Mouse (Mus musculus) splenic B cell, adult 2 months (primary cell): ENCODE measurements at regions not wholly inside any gene's neighbourhood (a gene's known extent, or its start where the extent isn't known, plus 50 kb on each side); places are given as distances from the start of the nearest gene placed in this dataset.

ENCODE experiments used
- DNase-seq: peaks from one replicate; pipeline ENCODE4 v3.0.0-alpha.2; 2011; ENCODE audit warnings: low read depth, low spot score
- H3K27me3 ChIP-seq: 2 replicates; pipeline ENCODE4 v1.6.1; 2012; ENCODE audit warnings: mild to moderate bottlenecking, low read length, moderate library complexity, mixed read lengths; ENCODE audit not compliant: control insufficient read depth, poor library complexity, insufficient read depth, severe bottlenecking
- H3K36me3 ChIP-seq: 2 replicates; pipeline ENCODE4 v1.6.1; 2012; ENCODE audit warnings: mild to moderate bottlenecking, low read length, moderate library complexity, mixed read lengths; ENCODE audit not compliant: control insufficient read depth, poor library complexity, insufficient read depth, severe bottlenecking

DNA sequence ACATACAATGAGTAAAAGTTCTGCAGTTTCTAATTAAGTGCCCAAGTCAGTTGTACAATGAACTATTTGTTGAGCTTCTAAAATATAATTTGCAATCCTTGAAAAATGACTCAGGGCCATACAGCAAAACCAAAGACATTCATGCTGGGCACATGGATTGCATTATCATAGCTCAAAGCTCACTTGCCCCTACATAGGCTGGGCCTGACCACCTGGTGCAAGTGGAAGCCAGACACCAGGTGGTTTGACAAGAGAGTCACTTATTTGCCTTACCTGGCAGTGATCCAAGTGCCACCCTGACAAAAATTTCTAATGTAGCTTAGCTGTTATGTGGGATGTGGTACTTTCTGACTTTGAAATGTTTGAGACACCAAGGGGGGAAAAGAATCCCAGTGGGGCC is 997.7 kb downstream of the Slc22a22 start:
- Histone ChIP-seq H3K27me3 (no peaks in the 10 kb centered on the region), H3K36me3 (no peaks in the 10 kb centered on the region)
- DNase-seq = no peak

DNA sequence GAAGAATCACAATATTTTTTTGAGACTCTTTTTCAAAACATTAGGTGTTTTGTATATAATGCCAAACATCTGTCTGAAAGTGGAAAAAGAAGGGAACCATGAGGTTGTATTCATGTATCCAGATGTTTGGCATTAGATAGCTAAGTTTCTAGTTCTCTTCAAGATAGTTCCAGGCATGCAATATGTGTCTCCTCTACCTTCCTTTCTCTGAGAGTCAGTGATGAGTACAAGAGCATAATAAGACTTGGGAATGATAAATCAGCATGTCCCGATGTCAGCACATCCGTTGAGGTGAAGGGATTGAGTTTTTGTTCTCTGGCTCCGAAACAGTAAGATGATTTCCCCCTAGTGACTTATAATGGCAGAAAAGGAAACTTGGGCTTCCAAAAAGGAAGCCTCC is 998.4 kb downstream of the Slc22a22 start:
- no peaks in the 10 kb centered on the region for H3K36me3 ChIP-seq
- no peak for DNase-seq

DNA sequence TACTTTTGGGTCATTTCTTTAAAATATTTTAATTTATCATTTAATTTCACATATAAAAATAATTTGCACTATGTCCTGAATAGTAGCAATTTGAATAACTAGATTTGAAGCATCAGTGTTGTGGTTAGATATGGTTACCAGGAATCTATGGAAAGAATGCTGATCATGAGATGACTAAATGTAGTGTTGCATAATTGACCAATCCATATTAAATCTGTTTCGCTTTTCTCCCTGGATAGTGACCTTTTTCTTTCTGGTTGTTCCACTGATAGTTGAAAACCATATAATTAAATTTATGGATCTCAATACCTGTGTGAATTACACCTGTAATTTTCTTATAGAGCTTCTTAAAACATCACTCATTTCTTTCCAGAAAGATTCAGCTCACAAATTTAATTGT is 1003.7 kb downstream of the Slc22a22 start:
- Histone ChIP-seq H3K27me3 (no peaks in the 10 kb centered on the region), H3K36me3 (no peaks in the 10 kb centered on the region)
- no peak for DNase-seq

More for the DNA sequence above, 998.4 kb downstream of the Slc22a22 start:
- H3K27me3 ChIP-seq = no peaks in the 10 kb centered on the region

DNA sequence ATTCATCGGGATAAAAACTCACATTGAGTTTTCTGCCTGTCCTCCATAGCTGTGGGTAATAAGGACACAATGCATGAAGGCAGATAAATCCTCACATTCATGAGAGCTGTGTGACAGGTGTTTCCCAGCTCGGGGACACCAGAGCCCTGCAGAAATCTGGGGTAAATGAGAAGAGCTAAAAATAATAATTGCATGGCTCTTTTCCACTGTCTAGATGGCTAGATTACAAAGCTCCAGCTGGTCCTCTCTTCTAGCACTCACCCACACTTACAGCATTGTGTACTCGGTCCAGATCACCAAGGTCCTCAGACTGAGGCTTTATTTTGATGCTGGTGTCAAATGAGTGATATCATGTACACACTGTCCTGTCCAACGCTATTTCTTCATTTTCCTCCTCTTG is 1025.5 kb downstream of the Slc22a22 start:
- no peaks in the 10 kb centered on the region for H3K27me3 ChIP-seq
- H3K36me3 ChIP-seq = no peaks in the 10 kb centered on the region
- DNase-seq = no peak

- Histone ChIP-seq H3K36me3 (no peaks in the 10 kb centered on the region), H3K27me3 (no peaks in the 10 kb centered on the region)
- no peak for DNase-seq
These were observed 1029.3 kb downstream of the Slc22a22 start for GRCm38 (mm10) chr15:56448015-56448645.

GRCm38 (mm10) chr15:56440171-56440570 is 1037.3 kb downstream of the Slc22a22 start:
- Histone ChIP-seq H3K36me3 (no peaks in the 10 kb centered on the region), H3K27me3 (no peaks in the 10 kb centered on the region)
- no peak for DNase-seq

- DNase-seq = no peak
- H3K27me3 ChIP-seq = no peaks in the 10 kb centered on the region
- no peaks in the 10 kb centered on the region for H3K36me3 ChIP-seq
These were observed 1039.1 kb downstream of the Slc22a22 start for GRCm38 (mm10) chr15:56438370-56438769.

DNA sequence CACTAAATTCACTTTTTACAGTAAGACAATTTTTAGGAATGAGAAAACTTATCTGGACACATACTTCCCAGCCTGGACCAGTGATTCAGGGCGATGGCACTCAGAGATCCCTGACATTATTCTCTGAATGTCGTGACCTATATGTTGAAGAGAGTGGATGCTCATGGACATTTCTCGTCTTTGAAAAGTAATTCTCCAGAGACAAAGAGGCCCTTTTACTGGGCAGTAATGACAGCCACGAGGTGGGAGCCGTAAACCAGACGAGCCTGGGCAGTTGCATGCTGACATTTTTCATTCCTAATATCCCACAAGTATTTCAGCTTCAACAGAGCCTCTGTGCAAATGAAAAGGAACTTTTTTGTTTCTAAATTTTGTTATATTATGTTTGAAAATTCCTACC is 1041.3 kb downstream of the Slc22a22 start:
- no peaks in the 10 kb centered on the region for H3K36me3 ChIP-seq
- DNase-seq = no peak
- H3K27me3 ChIP-seq = no peaks in the 10 kb centered on the region

- no peaks in the 10 kb centered on the region for H3K27me3 ChIP-seq
- no peaks in the 10 kb centered on the region for H3K36me3 ChIP-seq
- no peak for DNase-seq
These were observed 1051.4 kb downstream of the Slc22a22 start for GRCm38 (mm10) chr15:56425986-56426385.

GRCm38 (mm10) chr15:56420681-56421080 is 1056.7 kb downstream of the Slc22a22 start:
- DNase-seq = no peak
- no peaks in the 10 kb centered on the region for H3K27me3 ChIP-seq
- H3K36me3 ChIP-seq = no peaks in the 10 kb centered on the region

GRCm38 (mm10) chr15:56391982-56392381 is 1085.4 kb downstream of the Slc22a22 start:
- Histone ChIP-seq H3K27me3 (no peaks in the 10 kb centered on the region), H3K36me3 (no peaks in the 10 kb centered on the region)
- no peak for DNase-seq

- no peaks in the 10 kb centered on the region for H3K27me3 ChIP-seq
- no peak for DNase-seq
- H3K36me3 ChIP-seq = no peaks in the 10 kb centered on the region
These were observed 1098.9 kb downstream of the Slc22a22 start for GRCm38 (mm10) chr15:56378511-56378910.

DNA sequence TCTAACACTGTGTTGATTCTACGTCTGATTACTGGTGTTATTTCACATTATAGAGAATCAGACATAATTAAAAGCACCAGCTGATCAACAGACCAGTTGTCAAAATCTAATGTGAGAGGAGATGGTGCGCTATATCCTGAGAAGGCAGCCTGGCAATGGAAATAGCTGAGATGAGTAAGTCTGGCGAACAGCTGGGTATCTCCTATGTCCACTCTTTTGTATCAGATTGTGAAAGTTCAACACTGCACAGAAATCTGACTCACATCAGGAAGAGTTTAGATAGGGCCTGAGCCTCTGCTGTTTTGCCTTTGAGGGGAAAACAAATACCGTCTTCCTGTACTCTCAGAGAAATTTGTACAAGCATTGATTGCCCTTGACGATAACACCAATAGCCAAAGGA is 1126.5 kb downstream of the Slc22a22 start:
- no peaks in the 10 kb centered on the region for H3K36me3 ChIP-seq
- no peaks in the 10 kb centered on the region for H3K27me3 ChIP-seq
- DNase-seq = no peak

- H3K36me3 ChIP-seq = no peaks in the 10 kb centered on the region
- DNase-seq = no peak
- H3K27me3 ChIP-seq = no peaks in the 10 kb centered on the region
These were observed 1131.3 kb downstream of the Slc22a22 start for GRCm38 (mm10) chr15:56346111-56346510.

GRCm38 (mm10) chr15:56344973-56345372 is 1132.5 kb downstream of the Slc22a22 start:
- H3K27me3 ChIP-seq = no peaks in the 10 kb centered on the region
- no peak for DNase-seq
- H3K36me3 ChIP-seq = no peaks in the 10 kb centered on the region

DNA sequence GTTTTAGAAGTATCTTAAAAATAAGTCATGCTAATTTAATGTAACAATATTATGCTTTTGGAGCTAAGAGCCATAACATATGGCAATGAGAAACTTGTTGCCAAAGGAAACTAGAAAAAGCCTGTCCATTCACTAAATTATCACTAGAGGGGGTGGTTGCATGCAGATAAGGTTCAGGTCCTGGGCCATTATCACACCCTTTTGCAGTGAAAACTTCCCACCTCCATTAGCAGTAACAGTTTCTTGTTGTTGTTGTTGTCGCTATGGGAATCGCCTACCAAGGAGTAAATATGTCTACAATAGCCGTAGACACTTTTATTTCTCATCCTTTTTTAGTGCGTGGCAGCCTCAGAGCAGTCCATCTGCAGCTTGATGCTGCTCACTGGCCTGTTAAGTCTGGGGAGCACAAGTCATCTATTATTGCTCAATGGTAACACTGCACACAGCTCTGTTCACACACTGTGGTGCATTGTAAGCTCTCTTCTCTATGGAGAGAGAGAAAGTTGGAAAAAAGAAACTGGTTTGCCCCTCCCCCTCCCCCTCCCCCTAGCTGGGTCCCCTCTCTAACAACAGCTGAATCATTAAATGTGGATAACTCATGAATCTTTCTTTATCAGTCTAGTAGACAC is 1133.0 kb downstream of the Slc22a22 start:
- DNase-seq = no peak
- H3K36me3 ChIP-seq = no peaks in the 10 kb centered on the region
- H3K27me3 ChIP-seq = no peaks in the 10 kb centered on the region
